Mouse (Mus musculus): ENCODE data around the gene Gm21637.
"Not testable (repeated sequence)": the region's sequence is repeated elsewhere in the genome, so short reads cannot be mapped to it uniquely, and the experiment has no call there.

The Gm21637 gene

GRCm38 (mm10) chrX:31961744-31962143, at the start of gene Gm21637:
Gene Gm21637 (plus strand): TSS chrX:31962044.
- DNase-seq (ENCODE audit: low spot score in 2 of 2), result not testable (repeated sequence)

Data from frontal cortex, postnatal 10 days (tissue).